Mouse (Mus musculus) heart, postnatal 14 days (tissue): ENCODE data around the gene Nufip2. TPM values are rescaled to one million over a fixed set of nuclear protein-coding genes. Genes with fewer than 3 reads are reported as not detected.
"Not testable (repeated sequence)": the region's sequence is repeated elsewhere in the genome, so short reads cannot be mapped to it uniquely, and the experiment has no call there.

Experiments
- DNase-seq, 2 experiments: peaks; one replicate each; pipeline ENCODE4 v3.0.0; 2021 to 2022
- intact Hi-C: fragments of 180-260 bp; cut with DNase I; formaldehyde crosslinking; loops from one replicate; pipeline ENCODE4 v1.15.1; 2025
- long read RNA-seq, 2 experiments: library from polyadenylated mRNA; stranded (forward); transcript quantifications; one replicate each; pipeline ENCODE4 v2.0.0; 2021
- total RNA-seq, 2 experiments: library from RNA; stranded (reverse); gene quantifications; 2 replicates each; pipeline ENCODE4 v1.2.3; 2021

The Nufip2 gene
- 10 to 100 TPM; 58.9 to 61.9 TPM for total RNA-seq
- long read RNA-seq, experiment 1, full-length matches to known transcripts: 2 of 13 reads
- long read RNA-seq, experiment 1, partial matches to known transcripts: 2 of 13 reads
- long read RNA-seq, experiment 1, other reads (novel, unspliced or antisense): 9 of 13 reads
- long read RNA-seq, experiment 2, full-length matches to known transcripts: 1 of 5 reads
- long read RNA-seq, experiment 2, partial matches to known transcripts: 1 of 5 reads
- long read RNA-seq, experiment 2, other reads (novel, unspliced or antisense): 3 of 5 reads

DNA sequence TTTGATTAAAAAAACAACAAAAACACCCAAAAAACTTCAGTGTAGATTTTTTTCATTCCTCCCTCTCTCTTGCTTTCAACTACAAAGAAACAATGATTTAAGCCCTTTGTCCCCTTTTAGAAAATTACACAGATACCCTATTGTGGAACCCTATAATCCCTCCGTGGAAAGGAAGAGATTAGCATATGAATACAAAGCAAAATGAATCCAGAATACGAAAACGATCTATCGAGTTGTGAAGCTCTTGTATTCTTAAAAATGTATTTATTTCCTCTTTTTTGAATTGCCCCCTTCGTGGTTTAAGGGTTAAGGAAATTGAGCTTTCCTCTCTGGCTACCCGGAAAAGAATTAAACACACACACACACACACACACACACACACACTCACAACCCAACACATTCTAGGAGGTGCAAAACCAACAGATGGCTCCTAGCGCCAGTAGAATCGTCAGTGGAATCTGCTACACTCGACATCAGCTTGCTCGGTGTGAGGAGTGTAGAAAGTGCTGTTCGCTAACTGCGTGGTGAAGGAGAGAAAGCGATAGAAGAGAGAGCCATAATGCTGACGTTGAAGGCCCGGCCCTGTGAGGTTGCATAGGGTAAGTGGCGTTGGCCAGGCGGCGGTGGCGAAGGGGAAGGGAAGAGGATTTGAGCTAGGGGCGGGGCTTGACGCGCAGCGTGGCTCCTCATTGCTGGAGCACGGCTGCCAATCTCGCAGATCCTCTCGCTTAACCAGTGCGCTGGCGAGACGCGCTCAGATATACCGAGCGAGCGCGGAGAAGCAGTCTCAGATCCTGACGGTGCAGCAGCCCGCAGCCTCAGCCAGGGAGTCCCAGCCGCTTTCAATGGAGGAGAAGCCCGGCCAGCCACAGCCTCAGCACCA lies at the start of gene Nufip2:
Gene Nufip2, plus strand, starts transcription at position 773 of the 883 bp plus-strand sequence.
- intact Hi-C loops: loop anchor here (5.0 kb wide), 1 partner anchor 107 kb away; no protein-coding TSS in a partner anchor

DNA sequence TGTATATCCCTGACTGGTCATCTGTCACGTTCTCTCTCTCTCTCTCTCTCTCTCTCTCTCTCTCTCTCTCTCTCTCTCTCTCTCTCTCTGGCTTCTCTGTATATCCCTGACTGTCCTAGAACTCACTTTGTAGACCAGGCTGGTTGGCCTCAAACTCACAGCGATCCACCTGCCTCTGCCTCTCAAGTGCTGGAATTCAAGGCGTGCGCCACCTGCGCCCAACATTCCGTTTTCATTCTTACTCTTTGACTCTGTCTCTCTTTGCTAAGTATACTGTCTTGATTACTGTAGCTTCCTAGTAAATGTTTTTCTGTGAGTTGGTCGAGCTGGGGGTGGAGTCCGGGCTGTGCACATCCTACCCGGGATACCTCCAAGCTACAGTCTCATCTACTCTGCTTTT lies 44.6 kb upstream of the Nufip2 start:
- intact Hi-C loops: no loop called here
- no peak for DNase-seq

More for the DNA sequence above, at the start of gene Nufip2:
- peak; percentile 99 for DNase-seq

DNA sequence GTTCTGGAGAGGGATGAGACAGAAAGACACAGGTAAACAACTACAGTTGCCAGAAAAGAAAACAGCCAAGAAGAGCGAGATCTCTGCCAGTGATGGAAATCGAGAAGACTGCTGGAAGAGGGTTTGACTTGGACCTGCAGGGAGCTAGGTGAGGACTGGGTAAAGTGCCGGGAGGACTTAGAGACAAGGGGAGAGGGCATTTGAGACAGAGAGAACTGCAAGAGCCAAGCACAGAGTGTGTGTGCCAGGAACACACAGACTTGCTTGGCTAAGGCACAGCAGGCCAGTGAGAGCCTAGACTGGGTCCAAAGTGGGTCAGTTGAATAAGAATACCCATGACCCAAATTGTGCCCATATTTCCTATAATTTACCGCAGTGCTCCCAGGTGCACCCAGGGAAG lies 40.5 kb upstream of the Nufip2 start:
- intact Hi-C loops: no loop called here
- DNase-seq: no peak

DNA sequence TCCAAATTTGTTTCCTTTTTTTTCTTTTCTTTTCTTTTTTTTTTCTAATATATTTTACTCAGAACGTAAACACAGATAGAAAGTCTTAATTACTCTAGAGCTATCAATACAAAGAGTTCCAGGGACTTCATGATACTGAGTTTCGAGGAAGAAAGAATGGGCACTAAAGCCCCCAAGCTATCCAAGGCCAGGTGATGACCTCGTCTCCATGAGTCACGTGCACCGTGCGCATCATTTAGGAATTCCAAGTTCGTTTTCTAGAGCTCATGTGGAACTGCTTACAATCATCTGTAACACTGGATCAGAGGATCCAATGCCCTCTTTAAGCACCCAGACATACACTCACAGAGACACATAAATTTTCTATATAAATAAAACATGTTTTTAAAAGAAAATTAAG lies 37.1 kb upstream of the Nufip2 start:
- intact Hi-C loops: no loop called here
- DNase-seq: no peak

DNA sequence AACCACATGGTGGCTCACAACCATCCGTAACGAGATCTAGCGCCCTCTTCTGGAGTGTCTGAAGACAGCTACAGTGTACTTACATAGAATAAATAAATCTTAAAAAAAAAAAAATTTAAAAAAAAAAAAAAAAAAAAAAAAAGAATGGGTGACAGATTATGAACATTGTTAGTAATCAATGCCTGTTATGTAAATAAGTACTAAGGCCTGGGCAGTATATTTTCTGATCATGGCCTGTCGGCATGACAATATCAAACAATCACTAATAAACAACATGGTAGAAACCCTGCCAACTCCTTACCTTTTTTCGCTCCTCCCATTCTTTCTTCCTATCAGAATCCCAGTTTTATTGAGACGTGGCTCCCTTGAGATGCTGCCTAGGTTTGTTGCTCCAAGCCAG lies 33.5 kb upstream of the Nufip2 start:
- intact Hi-C loops: no loop called here
- no peak for DNase-seq

GRCm38 (mm10) chr11:77653406-77654190 lies 32.4 kb upstream of the Nufip2 start:
- intact Hi-C loops, DNase-seq: not testable (repeated sequence)

DNA sequence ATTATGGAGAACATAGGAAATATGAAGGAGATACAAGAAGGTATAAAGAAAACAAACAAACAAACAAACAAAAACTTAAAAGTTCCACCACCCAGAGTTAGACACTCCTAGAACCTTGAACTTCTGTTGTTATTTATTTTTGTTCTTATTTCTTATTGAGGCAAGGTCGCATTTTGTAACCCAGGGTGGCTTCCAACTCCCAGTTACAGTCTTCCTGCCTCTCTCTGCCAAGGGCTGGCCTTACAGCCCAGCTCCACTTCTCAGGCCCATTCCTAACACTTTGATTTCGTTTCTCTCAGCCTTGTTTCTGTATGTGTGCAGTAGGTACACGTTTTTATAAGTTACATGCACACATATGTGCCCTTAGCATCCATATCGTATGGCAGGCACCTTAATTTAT lies 26.0 kb upstream of the Nufip2 start:
- intact Hi-C loops: no loop called here
- no peak for DNase-seq

DNA sequence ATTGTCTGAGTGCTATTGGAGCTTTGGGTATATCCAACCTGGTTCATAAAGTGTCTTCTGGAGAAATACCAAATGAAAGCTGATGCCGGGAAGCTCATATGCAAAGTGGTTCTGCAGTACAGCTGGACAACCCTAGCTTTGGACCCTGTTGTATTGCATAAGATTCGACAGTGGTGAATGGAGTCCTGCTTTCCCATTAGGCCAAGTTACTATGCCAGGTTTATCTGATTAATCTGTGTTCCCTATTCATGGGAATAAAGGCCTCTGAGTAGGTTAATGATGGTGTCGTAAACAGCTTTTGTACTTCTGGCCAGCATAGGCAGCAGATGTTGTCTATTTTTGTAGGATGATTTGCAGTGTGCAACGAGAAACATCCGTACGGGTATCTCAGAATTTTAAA lies 22.3 kb upstream of the Nufip2 start:
- no peak for DNase-seq
- intact Hi-C loops: no loop called here

GRCm38 (mm10) chr11:77664046-77664445 lies 21.9 kb upstream of the Nufip2 start:
- DNase-seq: no peak
- intact Hi-C loops: no loop called here

GRCm38 (mm10) chr11:77665384-77665783 lies 20.6 kb upstream of the Nufip2 start:
- intact Hi-C loops, DNase-seq: not testable (repeated sequence)

GRCm38 (mm10) chr11:77666766-77667165 lies 19.2 kb upstream of the Nufip2 start:
- DNase-seq, intact Hi-C loops: not testable (repeated sequence)

DNA sequence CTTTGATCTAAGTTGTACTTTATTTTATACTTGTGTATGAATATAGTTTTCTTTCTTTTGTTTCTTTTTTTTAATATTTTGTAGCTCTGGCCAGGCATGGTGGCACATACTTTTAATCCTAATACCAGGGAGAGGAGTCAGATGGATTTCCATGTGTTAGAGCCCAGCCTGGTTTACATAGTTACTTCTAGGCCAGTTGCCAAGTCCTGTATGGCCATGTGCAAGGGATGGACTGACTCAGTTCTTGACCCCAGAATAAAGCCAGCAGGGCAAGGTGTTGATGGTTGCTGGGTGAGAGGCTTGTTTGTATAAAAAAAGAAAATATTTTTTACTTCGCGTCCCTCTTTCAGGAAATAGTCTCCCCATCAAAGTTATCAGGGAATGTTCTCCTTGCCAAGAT lies 13.2 kb upstream of the Nufip2 start:
- intact Hi-C loops: no loop called here
- DNase-seq: no peak

DNA sequence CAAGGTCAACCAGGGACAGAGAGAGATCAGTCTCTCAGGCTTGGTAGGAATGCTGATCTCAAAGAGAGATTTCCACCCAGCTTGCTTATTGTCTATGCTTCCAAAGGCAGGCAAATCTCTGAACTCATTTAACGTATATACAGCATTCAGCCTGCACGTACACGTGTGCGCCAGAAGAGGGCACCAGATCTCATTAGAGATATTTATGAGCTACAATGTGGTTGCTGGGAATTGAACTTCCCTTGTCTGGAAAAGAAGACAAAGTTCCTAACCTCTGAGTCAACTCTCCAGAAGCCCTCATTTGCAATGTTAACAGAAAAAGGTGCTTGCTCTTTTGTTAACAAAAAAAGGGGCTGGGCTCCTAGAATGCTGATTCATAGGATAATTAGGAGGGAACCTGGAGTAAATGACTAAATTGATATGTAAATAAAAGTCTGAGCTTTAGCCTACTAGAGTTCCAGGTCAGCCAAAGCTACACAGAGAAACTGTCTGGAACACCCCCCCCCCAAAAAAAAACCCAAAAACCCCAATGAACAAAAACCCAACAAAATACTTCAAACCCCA lies 12.4 kb upstream of the Nufip2 start:
- no peak for DNase-seq
- intact Hi-C loops: no loop called here

DNA sequence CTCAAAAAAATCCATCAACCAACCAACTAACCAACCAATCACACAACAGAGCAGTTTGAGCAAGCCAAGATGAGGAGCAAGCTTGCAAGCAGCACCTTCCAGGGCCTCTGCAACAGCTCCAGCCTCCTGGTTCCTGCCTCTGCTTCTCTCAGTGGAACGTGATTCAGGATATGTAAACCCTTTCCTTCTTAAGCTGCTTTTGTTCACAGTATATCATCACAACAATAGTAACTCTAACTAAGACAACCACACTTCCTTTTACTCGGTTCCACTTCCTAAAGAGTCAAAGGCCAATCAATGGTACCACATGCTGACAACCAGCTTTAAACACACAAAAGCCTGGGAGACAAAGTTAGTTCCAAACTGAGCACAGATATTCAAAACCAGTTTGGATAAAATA lies 5.9 kb upstream of the Nufip2 start:
- intact Hi-C loops: no loop called here

DNA sequence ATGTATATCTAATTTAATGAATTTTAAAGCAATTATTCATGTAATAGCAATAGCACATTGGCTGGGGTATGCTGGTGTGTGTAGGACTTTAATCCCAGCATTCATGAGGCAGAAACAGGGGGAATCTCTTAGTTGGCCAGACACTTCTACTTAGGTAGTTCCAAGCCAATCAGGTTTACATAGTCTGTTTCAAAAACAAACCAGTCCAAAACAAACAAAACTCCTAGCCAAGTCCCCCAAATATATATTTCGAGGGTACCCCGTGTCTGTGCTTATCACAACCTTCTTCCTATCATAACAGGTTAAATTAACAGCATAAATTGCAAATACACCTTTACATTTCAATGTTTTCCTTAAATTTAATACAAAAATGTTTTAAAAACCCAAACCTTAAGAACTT lies 1.1 kb upstream of the Nufip2 start:
- intact Hi-C loops: loop anchor here (5.0 kb wide), 1 partner anchor 107 kb away; no protein-coding TSS in a partner anchor
- no peak for DNase-seq

More for the DNA sequence above, 5.9 kb upstream of the Nufip2 start:
- no peak for DNase-seq

DNA sequence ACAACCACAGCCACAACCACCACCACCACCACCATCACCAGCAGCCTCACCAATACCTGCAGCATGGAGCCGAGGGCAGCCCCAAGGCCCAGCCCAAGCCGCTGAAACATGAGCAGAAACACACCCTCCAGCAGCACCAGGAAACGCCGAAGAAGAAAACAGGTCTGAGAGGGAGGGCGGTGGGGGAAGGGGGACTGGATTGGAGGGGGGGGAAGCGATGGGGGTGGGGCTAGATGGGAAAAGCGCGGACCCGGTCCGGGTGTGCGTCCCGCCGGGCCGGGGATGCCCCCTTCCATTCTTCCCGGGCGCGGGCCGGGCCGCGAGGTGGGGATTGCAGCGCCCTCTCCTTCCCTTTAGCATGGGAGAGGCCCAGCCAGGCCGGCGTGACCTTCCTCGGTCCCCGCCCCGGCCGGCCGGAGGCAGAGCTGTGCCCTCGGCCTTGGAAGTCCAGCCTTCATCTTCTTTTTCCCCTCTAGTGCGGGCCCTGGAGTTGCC lies 438 bp downstream of the Nufip2 start:
- peak; percentile 48 to 54 for DNase-seq
- intact Hi-C loops: loop anchor here (5.0 kb wide), 1 partner anchor 106 kb away; no protein-coding TSS in a partner anchor

DNA sequence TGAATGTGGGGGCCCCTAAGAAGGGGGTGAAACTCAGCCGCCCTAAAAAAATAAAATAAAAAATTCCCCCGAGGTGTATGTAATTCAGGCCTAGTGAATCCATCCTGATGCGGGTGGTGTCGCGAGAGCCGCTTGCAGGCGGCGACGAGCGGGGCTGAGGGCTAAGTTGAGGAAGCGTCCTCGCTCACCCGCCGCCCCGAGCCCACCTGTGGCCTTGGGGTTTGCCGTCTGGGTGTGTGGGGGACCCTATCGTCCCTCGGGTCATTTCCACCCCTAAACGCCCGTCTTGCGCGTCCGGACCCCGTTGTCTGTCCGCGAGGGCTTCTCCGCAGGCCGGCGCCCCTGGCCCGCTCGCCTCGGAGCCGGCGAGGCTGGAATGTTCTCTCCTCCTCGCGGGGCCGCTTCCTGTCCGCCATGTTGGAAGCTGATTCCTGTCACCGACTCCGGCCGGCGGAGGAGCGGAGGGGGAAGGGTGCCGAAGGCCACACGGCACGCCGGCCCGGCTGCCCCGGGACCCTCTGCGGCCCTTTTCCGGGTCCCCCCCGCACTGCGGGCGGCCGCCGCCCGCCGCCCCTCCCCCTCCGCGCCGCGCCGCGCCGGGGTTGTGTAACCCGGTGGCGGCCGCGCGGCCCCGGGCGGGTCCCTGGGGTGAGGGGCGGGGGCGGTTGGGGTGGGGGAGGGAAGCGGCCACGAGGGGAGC lies 1.0 kb downstream of the Nufip2 start:
- intact Hi-C loops: loop anchor here (5.0 kb wide), 1 partner anchor 105 kb away; no protein-coding TSS in a partner anchor
- DNase-seq: peak; percentile 75 to 76

GRCm38 (mm10) chr11:77687541-77688131 lies 1.7 kb downstream of the Nufip2 start:
- peak in 1 of 2 experiments; percentile 52 for DNase-seq
- intact Hi-C loops: loop anchor here (5.0 kb wide), 1 partner anchor 105 kb away; no protein-coding TSS in a partner anchor

GRCm38 (mm10) chr11:77693026-77693425 lies 7.1 kb downstream of the Nufip2 start:
- intact Hi-C loops: no loop called here
- DNase-seq: no peak
